Mouse (Mus musculus) v-Abl transformed pro-B cells (cell line): ENCODE measurements around the gene Olfr571.

Experiments used
- in situ Hi-C, 2 experiments: fragments of 400-800 bp; cut with MboI; formaldehyde crosslinking; loops; one replicate each; pipeline ENCODE4 v1.15.1; 2025; ENCODE audit not compliant: unreplicated experiment in 2 of 2

The Olfr571 gene

DNA sequence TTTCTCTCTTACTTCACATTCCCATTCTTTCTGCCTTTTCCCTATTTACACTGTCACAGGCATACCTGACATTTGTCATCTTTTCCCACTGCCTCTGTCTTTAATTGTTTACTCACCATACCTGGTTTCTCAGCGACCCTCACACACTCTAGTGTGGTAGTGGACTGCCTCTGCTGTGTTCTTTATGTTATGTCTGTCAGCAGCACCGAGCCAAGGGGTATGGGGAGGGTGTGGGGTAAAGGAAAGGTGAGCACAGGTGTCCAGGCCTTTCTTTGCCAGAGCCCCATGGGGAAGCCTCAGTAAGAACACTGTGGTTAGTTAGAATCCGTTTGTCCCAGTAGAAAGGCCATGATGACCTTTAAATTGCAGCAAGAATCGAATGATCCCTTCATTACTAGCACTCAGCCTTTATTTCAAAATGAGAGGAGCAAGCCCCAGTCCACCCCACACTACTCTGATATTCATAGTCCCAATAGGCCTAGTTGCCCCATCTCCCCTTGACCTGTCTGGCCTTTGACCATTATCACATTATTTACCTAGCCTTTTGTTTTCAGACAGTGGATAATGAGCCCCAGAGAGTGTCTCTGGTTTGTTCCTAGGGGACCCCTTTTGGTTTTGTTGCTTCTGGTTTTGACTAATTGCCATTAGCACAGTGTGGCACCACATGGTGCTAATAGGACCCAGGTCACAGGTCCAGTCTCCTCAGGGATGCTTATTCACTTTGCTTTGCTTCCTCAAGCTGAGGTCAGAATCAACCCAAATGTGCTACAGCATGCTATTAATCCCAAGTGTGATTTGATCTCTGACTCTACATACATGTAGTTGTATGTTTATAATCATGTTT lies at the start of gene Olfr571:
Olfr571 (minus strand) TSS at position 505 of the 844 bp plus-strand sequence.
- in situ Hi-C loops = loop anchor here in 1 of 2 experiments (5.0 to 25.0 kb wide), 2 partner anchors 410 to 1255 kb away; partner anchors contain the start of gene Clpb

DNA sequence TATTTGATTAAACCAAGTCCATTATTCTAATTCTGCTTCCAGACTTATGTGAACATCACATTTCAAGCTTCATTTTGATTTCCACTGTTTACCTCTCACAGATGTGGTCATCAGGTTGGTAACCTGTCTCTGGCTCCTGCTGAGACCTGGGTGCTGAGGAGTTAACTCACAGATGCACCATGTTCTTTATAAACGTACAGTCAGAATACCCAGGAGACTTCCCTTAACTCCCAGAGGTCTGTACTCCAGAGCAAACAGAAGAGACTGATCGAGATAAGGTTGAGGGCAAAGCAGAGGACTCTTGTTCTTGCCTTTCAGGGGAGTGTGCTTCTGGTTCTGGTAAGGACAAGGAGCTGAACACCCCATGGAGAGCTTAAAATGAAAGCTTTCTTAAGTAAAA lies 45.0 kb upstream of the Olfr571 start, which contains the start of gene Olfr576:
Olfr576 (plus strand) TSS at position 301 of the 400 bp plus-strand sequence.
- in situ Hi-C loops = no loop called here

DNA sequence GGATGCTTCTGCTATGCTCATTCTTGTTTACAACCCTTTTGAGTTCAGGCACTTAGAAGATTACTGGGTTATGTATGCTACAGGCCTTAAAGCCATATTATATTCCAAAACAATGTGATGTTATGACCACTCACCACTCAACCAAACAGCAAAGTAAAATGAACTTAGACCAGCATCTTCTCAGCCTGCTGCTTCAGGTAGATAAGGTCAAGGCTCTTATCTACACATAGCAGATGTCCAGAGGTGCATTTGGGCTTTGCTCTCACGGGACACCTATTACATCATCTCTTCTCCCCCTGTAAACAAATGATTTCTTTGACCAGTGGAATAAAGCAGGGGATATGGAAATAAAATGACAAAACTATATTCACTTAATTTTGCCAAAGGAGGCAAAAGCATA lies 41.3 kb upstream of the Olfr571 start, which contains the start of gene Olfr575:
Olfr575 (minus strand) TSS at position 183 of the 400 bp plus-strand sequence.
- in situ Hi-C loops = no loop called here

DNA sequence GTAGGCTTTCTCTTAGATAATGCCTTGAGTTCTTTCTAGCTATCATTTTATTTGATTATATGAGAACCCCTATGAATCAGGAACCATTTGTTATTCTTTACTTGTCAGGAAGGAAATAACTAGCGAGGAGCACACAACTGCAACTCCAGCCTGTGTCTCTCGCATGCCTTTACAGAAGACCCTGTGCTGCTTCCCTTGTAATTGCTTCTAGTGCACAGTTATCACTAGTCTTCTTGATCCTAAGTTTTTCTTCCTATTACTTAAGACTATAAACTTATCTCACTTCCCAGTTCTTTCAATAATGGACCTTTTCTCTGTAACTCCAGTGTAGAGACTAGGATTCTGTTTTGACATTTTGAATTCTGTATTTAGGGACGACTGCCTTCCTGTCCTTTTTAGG lies 40.8 kb upstream of the Olfr571 start:
- in situ Hi-C loops = no loop called here

DNA sequence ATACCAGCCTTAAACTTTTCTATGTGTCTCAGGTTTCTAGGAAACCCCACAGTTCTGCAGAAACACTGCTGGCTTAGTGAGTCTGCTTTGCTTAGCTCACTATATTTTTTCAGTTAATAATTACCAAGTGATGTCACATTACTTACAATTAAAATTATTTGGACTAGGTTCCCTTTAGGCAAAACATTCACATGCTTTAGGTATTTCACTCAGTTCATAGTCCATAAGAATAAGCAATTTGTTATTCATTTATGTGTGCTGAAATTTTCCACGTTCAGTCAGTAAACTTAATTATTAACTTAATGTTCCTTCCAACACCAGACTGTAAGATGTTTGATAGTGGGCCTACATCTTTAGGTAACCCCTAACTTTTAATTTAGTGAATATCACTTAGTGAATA lies 33.4 kb upstream of the Olfr571 start:
- in situ Hi-C loops = no loop called here

DNA sequence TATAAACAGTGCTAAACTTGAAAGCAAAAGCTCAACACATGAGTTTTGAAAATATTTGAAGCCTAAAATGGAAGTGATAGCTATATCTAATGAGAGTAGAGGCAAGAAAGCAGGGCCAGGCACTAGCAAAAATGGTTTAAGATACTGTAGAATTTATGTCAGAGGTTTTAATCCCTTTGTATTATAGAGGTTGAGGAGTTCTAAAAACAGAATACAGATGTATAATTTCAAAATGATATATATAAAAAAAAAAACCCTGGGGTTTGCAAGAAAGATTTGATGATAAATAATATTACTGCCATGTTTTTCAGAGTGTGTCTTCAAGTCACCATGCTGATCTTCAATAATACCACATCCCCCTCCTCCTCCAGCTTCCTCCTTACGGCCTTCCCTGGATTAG lies 30.8 kb upstream of the Olfr571 start, which contains the start of gene Olfr574:
Olfr574 (plus strand) TSS at position 301 of the 400 bp plus-strand sequence.
- in situ Hi-C loops = no loop called here

DNA sequence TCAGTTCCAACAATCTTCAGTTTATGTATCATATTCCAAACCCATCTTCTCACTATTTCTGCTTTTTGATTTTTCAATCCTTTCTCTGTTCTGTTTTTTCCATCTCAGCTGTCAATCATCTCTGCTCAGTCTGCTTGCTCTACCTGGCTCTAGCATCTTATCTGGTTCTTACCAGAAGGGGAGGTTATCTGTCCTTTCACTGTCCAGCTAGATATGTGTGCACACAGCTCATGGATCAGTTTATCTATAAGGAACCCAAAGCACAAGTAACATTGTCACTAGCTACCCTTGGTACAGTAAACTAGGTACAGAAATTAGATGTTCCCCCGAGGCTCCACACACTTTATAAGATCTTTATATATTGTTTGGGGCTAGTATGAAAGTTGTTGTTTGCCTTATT lies 26.1 kb upstream of the Olfr571 start:
- in situ Hi-C loops = no loop called here

DNA sequence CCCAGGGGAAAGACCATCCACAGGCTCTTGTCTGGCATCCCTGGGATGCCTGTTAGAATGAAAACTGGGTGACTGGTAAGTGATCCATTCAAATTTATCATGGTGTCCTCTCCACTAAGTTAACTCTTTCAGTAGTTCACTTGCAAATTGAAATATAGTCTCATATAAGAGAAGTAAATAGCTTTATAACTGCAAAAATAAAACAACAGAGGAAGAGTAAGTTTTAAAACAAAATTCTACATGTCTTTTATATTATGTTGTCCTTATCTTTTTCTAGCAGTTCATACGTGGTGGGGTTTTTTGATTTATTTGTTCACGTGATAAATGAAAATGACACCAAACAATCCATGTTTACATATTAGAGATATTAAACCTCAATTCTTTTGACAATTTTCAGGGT lies 25.1 kb upstream of the Olfr571 start, which contains the start of gene Olfr573-ps1:
Olfr573-ps1 (minus strand) TSS at position 101 of the 400 bp plus-strand sequence.
- in situ Hi-C loops = no loop called here

DNA sequence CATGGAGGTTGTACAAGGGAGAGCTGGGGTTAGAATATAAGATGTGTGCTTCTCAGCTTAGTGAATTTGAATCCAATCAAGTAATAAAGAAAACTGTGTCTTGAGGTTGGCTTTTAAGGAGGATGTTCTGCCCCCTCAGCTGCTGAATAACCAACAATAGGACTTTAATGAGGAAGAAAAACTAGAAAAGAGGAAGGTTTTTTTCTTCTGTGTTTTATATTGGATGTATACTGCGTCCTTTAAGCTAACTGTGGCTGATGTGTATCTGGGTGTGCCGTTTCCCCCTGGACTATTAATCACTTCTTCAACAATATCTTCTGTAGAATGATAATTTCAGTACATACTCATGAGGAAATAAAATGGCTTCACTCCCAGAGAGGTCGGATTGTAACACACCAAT lies 9.8 kb upstream of the Olfr571 start:
- in situ Hi-C loops = no loop called here

DNA sequence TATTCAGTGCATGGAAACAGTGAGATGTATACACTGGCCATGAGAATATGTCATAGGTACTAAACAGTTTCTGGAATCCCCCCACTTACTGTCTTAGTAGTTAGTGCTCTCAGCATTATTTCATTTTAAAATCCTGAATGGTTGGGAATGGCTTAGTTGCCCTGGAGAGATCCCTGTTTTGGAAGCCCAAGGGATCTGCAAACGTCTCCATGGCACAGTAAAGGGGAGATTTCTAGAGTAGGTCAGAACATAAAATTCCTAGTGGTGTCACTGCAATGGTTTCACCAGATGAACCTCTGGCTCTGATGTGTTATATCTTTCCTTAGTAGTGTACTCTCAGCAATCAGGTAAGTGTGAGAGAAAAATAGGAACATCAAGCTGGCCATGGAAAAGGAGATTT lies 6.8 kb upstream of the Olfr571 start, which contains the start of gene Olfr572:
Olfr572 (plus strand) TSS at position 301 of the 400 bp plus-strand sequence.
- in situ Hi-C loops = loop anchor here (5.0 to 25.0 kb wide), 2 partner anchors 407 to 1262 kb away; partner anchors contain the start of gene Clpb (in 1 of the 2)

DNA sequence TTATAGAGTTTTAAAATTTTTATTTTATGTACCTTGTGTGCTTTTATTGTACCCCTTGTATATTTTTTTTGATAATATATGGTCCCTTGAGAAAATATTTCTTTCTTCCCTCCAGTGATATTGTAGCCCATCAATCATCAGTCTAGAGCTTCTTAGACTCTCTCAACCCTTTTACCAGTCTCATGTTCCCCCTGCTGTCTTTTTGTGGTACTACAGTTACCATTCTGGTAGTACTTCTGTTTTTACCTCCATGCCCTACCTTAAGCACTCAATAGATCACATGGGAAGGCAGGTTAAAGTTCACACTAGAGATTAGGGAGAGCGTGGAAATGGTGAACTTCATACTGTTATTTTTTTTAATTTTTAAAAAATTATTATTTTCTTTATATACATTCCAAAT lies 2.3 kb upstream of the Olfr571 start:
- in situ Hi-C loops = loop anchor here (5.0 to 25.0 kb wide), 3 partner anchors 402 to 1257 kb away; partner anchors contain the start of gene Clpb (in 1 of the 2)

DNA sequence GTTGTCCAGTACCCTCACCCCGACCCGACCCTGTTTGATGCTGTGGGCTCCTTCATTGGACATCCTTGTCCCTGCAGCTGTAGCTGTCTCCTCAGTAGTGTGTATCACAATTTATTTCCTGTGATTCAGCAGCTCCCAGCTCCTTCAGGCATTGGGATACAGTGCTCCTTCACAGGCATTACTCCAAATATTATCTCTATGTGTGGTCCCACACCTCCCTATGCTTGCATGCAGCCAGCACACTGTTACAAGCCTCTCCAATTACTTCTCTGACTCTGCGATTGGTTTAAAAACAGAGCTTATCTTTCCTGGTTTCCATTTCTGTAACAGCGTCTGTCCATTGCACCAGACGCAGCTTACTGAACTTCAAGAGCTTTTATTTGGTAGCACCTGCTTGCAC lies 931 bp downstream of the Olfr571 start:
- in situ Hi-C loops = loop anchor here in 1 of 2 experiments (5.0 to 25.0 kb wide), 2 partner anchors 409 to 1254 kb away; partner anchors contain the start of gene Clpb

DNA sequence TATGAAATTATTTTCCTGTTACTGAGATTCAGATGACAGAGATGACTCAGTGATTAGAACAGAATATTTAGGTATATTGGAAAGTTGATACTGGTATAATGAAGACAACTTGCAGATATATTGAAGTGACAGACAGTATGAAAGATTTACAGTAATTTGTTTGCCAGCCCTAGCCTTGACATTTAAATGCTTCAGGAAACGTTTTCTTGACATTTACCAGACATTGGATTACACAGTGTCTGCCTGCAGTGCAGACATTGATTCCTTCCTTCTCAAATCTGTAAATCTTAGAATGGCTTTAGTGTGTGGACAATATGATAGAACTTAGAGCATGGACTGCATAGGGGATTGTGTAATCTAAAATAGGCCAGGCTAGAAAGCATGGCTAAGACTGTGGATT lies 2.1 kb downstream of the Olfr571 start:
- in situ Hi-C loops = loop anchor here in 1 of 2 experiments (5.0 to 25.0 kb wide), 2 partner anchors 408 to 1253 kb away; partner anchors contain the start of gene Clpb

DNA sequence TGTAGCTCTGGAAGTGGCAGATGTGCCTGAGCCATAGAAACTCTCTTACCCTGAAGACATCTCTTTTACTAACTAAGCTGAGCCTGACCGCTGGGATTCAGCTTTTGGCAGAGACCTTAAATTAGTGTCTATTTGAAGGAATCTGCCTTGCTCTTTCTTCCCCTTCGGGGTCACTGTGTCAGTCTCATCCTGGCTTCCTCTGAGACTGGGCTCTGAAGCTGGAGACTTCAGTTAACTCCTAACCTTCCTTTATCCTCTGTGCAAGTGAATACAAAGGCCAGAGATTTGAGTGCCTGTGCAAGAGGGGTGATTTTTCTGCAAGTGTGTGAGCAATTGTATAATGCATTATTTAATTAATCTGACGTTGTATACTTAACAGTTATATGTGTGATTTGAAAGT lies 26.6 kb downstream of the Olfr571 start, which contains the start of gene Olfr569:
Olfr569 (minus strand) TSS at position 101 of the 400 bp plus-strand sequence.
- in situ Hi-C loops = no loop called here

DNA sequence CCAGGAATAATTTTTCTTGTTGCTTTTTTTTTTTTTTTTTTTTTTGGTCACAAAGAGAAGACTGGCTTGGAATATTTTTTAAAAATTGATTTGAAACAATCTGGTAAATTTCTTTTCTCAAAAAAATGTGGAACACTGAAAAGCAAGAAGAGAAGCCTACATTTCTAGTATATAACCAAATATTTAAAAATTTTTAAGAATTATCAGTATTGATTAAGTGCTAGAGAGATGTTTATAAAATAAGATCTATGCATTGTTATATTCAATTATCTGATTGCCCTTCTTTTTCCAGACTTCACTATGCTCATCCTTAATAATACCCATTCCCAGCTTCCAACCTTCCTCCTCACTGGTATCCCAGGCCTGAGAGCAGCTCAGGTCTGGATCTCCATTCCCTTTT lies 40.5 kb downstream of the Olfr571 start, which contains the start of gene Olfr568:
Olfr568 (plus strand) TSS at position 301 of the 400 bp plus-strand sequence.
- in situ Hi-C loops = no loop called here

DNA sequence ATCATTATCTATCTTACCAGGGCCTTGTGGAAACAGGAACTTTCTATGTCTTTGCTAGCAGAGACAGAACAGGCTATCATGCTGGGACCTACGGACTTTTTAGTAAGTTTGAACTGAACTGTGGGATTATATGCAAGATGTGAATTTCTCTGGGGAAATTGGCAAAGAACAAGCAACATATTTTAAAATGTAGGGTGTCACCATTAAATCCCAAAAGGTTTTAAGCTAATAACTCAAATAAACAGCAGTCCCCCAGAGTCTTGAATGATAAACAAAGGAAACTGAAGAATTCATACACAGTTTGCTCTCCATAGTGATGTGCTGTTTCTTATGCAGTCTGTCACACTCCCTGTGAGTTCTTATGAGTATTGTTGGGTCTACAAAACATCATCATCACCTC lies 58.7 kb downstream of the Olfr571 start, which contains the start of gene Olfr566:
Olfr566 (minus strand) TSS at position 101 of the 400 bp plus-strand sequence.
- in situ Hi-C loops = no loop called here

DNA sequence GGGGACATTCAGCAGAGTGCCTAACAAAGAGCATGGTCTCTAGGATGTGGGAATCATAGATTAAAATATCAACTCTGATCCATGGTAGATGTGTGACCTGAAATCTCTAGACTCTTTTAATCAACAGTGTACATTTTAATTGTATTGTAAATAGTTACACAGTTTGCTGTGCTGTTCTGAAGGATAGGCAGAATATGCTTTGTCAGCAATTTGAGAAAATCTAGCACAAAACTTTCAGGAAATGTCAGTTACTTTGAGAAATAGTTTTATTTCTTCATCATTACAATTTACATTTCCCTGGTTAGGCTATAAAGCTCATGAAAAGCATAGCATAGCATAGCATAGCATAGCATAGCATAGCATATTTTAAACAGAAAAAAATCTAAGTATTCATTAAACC lies 61.5 kb downstream of the Olfr571 start:
- in situ Hi-C loops = no loop called here
